Mouse (Mus musculus) regulatory T cell (primary cell): ENCODE results near the gene Hist2h2aa2.
"Not testable (repeated sequence)": the region's sequence is repeated elsewhere in the genome, so short reads cannot be mapped to it uniquely, and the experiment has no call there.

Experiments used
- in situ Hi-C: fragments of 300-600 bp; cut with MboI, MseI; formaldehyde crosslinking; loops from one replicate; pipeline ENCODE4 v1.15.1; 2025; ENCODE audit warnings: high pct_unique_total_duplicates

The Hist2h2aa2 gene

DNA sequence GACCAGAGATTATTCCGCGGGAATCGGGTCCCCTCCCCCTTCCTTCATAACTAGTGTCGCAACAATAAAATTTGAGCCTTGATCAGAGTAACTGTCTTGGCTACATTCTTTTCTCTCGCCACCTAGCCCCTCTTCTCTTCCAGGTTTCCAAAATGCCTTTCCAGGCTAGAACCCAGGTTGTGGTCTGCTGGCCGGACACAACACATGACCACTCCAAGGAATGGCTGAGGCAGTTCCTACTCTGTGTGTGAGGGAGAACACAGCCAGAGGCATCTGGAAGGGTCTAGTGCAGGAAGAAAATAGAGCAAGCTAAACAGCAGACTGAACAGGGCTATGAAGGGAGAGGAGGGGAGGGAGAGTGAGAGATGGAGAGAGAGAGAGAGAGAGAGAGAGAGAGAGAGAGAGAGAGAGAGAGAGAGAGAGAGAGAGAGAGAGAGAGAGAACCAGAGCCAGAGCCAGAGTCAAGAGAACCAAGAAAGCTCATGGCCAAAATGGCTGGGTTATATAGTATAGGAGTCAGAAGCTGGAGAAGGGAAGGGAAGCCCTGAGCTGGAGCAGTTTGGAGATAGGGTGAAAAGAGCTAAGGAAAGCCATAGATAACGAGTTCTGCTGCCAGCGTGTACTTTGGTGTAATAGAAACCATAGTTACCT, 41.4 kb downstream of the Hist2h2aa2 start:
- in situ Hi-C loops: not testable (repeated sequence)

DNA sequence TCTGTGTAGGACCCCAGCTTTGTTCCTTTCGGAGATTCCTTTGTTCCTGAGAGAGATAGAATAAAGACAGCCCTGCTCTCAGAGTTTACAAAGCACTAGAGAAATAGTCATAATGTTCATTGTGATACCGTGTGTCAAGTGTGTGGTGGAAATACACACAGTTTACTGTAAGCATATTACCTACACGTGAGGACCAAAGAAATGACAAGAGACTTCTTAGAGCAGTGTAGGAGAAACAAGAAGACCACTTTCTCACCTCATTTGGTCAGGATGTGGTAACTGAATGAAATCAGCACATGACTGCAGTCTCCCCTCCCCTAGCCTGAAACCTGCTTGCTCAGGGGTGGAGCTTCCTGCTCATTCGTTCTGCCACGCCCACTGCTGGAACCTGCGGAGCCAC, 41.9 kb downstream of the Hist2h2aa2 start:
- in situ Hi-C loops: no loop called here

DNA sequence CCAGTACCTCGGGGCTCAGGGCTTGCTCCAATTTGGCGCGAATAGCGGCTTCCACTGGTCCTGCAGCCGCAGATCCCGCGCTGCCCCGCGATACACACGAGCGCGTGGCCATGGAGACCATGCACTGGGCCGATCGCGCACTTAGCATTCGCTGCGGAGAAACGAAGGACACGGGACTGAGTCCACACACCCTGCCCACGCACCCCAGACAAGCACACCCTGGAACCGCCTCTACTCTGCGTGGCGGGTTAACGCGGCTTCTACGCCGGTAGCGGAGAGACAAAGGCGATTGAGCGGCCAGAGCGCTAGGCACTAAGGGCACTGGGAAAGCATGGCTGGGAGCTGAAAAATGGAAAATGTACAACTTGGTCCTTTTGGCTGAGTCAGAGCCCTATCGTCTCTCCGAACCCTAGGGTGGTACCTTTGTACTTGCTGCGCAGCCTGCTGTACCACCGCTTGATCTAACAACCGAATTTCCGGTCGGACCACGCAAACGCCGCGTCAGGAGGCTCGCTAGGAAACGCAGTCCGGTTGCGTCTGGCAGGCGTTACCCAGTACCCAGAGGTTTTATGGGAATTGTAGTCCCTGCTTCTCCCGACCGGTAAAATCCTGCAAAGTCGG, 42.8 kb downstream of the Hist2h2aa2 start:
- in situ Hi-C loops: no loop called here

DNA sequence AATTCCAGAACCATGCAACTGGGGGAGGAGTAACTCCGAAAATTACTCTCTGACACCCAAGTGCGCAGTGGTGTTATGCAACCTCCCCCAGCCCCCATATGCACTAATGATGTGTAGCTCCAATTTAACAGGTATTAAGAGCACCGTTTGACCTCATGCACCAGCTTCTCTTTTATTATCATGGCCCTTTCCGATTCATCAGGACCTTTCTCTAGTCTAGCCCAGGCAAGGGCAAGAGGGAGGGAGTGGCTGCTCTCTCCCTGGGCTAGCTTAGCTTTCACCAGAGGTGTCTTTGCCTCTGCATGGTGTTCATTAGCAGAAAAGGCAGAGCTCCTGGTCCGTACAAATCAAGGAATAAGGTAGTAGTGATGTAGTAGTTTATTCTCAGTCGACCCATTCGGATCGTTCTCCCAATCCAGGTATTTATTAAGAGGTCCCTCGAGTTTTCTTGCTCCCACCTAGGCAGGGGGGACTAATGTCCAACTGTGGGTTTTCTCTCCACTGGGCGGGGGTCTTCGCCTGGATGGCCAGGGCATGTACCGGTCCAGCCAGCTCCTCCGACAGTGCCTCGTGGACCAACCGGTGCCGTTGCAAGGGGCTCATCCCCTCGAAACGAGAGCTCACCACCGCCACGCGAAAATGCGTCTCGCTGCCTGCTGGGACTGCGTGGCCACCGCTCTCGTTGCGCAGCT, 43.5 kb downstream of the Hist2h2aa2 start:
- in situ Hi-C loops: no loop called here

DNA sequence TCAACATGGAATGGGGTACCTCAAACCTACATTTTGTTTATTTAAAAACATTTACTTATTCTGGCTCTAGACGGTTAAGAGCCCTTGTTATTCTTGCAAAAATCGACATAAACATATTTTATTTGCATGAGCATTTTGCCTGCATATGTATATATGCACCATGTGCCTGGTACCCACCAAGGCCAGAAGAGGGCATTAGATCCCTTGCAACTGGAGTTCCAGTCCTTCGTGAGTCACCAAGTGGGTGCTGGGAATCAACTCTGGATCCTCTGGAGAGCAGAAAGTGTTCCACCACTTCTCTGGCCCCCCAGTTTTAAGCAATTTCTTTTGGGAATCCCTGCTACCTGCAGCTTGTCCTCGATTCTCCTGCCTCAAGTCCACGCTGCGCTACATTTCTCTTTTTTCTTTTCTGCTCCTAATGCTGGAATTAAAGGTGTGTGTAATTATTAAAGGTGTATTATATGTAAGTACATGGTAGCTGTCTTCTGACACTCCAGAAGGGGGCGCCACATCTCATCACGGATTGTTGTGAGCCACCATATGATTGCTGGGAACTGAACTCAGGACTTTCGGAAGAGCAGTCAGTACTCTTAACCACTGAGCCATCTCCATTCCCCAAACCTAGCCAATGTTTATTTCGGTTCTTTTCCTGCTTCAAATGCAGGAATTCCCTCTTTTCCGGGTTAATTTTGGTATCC, 44.3 kb downstream of the Hist2h2aa2 start:
- in situ Hi-C loops: no loop called here

DNA sequence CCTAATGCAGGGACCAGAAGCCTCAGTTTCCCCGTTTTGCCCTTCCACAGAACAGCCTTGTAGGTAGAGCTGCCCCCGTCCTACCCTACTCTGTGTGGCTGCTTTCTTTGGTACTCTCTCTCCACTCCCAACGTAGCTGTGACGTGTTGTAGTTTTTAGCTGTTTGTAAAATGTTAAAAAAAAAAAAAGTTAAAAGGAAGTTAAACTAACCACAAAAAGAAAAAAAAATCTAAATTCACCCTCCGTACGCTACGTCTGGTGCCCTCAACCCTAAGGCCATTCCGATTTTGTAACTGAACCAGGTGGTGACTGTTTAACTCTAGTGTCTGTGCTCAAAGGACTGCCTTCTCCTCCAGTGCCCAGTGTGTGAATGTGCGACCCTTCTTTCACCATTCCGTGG, 45.1 kb downstream of the Hist2h2aa2 start:
- in situ Hi-C loops: no loop called here

DNA sequence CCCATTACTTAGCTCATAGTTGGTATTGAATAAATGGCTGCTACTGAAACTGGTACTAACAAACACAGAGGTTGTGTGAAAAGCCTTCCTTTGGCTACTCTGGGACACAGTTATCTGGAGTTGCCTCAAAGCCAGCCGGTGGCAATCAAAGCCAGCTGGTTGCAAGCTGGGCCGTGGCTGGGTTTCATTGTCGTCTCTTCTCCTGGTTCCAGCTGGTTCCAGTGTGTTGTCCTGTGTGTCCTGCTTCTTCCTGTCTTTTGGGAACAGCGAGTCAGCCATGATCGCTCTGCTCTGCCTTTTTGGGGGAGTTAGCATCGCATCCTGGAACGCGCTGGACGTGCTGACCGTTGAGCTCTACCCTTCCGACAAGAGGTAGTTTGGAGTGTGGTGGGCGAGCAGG, 47.1 kb downstream of the Hist2h2aa2 start:
- in situ Hi-C loops: no loop called here
